Mouse (Mus musculus) midbrain, postnatal 0 days (tissue): ENCODE results near the gene Lrmda. TPM values are rescaled to one million over a fixed set of nuclear protein-coding genes. Genes with fewer than 3 reads are reported as not detected.

Experiments used
- ATAC-seq: fragments of 200-750 bp; cut with Nextera tagmentation; 2 replicates; pipeline ENCODE4 v1.8.0; 2017; ENCODE audit warnings: moderate number of reproducible peaks, mild to moderate bottlenecking, moderate TSS enrichment, moderate library complexity; ENCODE audit not compliant: low FRiP score
- DNase-seq: peaks from one replicate; pipeline ENCODE4 v3.0.0-alpha.2; 2015; ENCODE audit warnings: low spot score
- H3K27ac ChIP-seq: fragments of 300-500 bp; sonication (generic); 2 replicates; pipeline ENCODE4 v1.5.1; 2014; ENCODE audit warnings: low read depth, mild to moderate bottlenecking, low read length, mixed read lengths
- H3K27me3 ChIP-seq: fragments of 300-500 bp; sonication (generic); 2 replicates; pipeline ENCODE4 v1.6.1; 2014; ENCODE audit warnings: low read length, control low read depth, mixed read lengths; ENCODE audit not compliant: insufficient read depth
- H3K36me3 ChIP-seq: fragments of 300-500 bp; sonication (generic); 2 replicates; pipeline ENCODE4 v1.6.1; 2014; ENCODE audit warnings: low read length, control low read depth, mixed read lengths; ENCODE audit not compliant: insufficient read depth
- H3K4me1 ChIP-seq: fragments of 300-500 bp; sonication (generic); 2 replicates; pipeline ENCODE4 v1.6.1; 2014; ENCODE audit warnings: mild to moderate bottlenecking, control low read depth, antibody characterized with exemption, low read length, mixed read lengths; ENCODE audit not compliant: insufficient read depth
- H3K4me2 ChIP-seq: fragments of 300-500 bp; sonication (generic); 2 replicates; pipeline ENCODE4 v1.6.1; 2014; ENCODE audit warnings: low read depth, mild to moderate bottlenecking, low read length, mixed read lengths; ENCODE audit not compliant: poor library complexity, severe bottlenecking
- H3K4me3 ChIP-seq: fragments of 300-500 bp; sonication (generic); 2 replicates; pipeline ENCODE4 v1.5.1; 2014; ENCODE audit warnings: low read depth, mild to moderate bottlenecking, low read length, moderate library complexity
- H3K9ac ChIP-seq: fragments of 300-500 bp; sonication (generic); replicated peaks from 2 replicates; pipeline ENCODE4 v1.6.1; 2014; ENCODE audit warnings: mild to moderate bottlenecking, low read length, moderate library complexity, mixed read lengths; ENCODE audit not compliant: poor library complexity, severe bottlenecking
- H3K9me3 ChIP-seq: fragments of 300-500 bp; sonication (generic); 2 replicates; pipeline ENCODE4 v1.6.1; 2016; ENCODE audit warnings: low read length, control low read depth
- CTCF ChIP-seq: IDR thresholded peaks from 2 replicates; pipeline ENCODE4 v1.5.1; 2016; ENCODE audit warnings: antibody characterized with exemption, mild to moderate bottlenecking
- WGBS: fragments of 180-500 bp; shearing (Covaris S2); extraction: QIAGEN DNeasy Blood & Tissue Kit; methylation state at CpG from one replicate; pipeline ENCODE4 v1.1.7; 2014; 5-methylcytosine and 5-hydroxymethylcytosine counted together
- polyA plus RNA-seq: library from polyadenylated mRNA; unstranded; fragments of >200 nt; fragmentation: Nextera tagmentation; extraction: Ambion mirVana; gene quantifications from 2 replicates; pipeline ENCODE4 v1.2.1, GENCODE M21; 2015
- total RNA-seq: library from RNA; depleted of rRNA; stranded (reverse); fragments of >200 nt; gene quantifications from 2 replicates; pipeline ENCODE4 v1.2.3, GENCODE M21; 2014

The Lrmda gene
- total and polyA plus RNA-seq, 2 experiments from 2014 or later: 0.35 TPM; not detected in 1

GRCm38 (mm10) chr14:21983950-21984730 is 35.4 kb upstream of the Lrmda start:
- peak overlapping the region; percentile 91 for H3K4me2 ChIP-seq
- no peak for TF ChIP-seq CTCF
- H3K4me1 ChIP-seq: 0 out of 2 replicates have a peak, but pooled peaks cover 4% of the 10 kb centered on the region
- H3K36me3 ChIP-seq: no peaks in the 10 kb centered on the region
- DNase-seq (no peak), ATAC-seq (no peak)
- 18% methylated on average over 18 of the region's 18 CpGs for WGBS
- H3K27ac ChIP-seq: no peak overlapping the region
- peak overlapping the region; percentile 74; the same call in 1 of the 2 replicates for H3K9ac ChIP-seq
- H3K4me3 ChIP-seq: peak overlapping the region; percentile 78
- no peaks in the 10 kb centered on the region for H3K9me3 ChIP-seq
- H3K27me3 ChIP-seq: peaks cover 17% of the 10 kb centered on the region

- Histone ChIP-seq H3K4me2 (peak overlapping the region; percentile 91), H3K27ac (no peak overlapping the region; the same call in 1 of the 2 replicates), H3K36me3 (no peaks in the 10 kb centered on the region), H3K4me1 (peaks cover 7% of the 10 kb centered on the region; the same call in 1 of the 2 replicates), H3K9me3 (no peaks in the 10 kb centered on the region), H3K27me3 (peaks cover 24% of the 10 kb centered on the region), H3K9ac (peak overlapping the region; percentile 74), H3K4me3 (peak overlapping the region; percentile 78)
- ATAC-seq (no peak), DNase-seq (no peak)
- no peak for TF ChIP-seq CTCF
- WGBS: 10% methylated on average over 49 of the region's 49 CpGs
Observed at GRCm38 (mm10) chr14:21984757-21985425, 34.6 kb upstream of the Lrmda start.

GRCm38 (mm10) chr14:21985426-21985931 is 34.0 kb upstream of the Lrmda start:
- ATAC-seq (no peak), DNase-seq (no peak)
- 8% methylated on average over 34 of the region's 37 CpGs for WGBS
- Histone ChIP-seq H3K9ac (peak overlapping the region; percentile 74), H3K4me3 (peak overlapping the region; percentile 78), H3K4me2 (peak overlapping the region; percentile 91), H3K36me3 (no peaks in the 10 kb centered on the region), H3K4me1 (peaks cover 8% of the 10 kb centered on the region; the same call in 1 of the 2 replicates), H3K9me3 (no peaks in the 10 kb centered on the region), H3K27me3 (peaks cover 27% of the 10 kb centered on the region), H3K27ac (peak overlapping the region; percentile 34)
- TF ChIP-seq CTCF: no peak

GRCm38 (mm10) chr14:21985981-21986732 is 33.4 kb upstream of the Lrmda start:
- peak overlapping the region; percentile 75 for H3K27ac ChIP-seq
- peaks cover 11% of the 10 kb centered on the region; the same call in 1 of the 2 replicates for H3K4me1 ChIP-seq
- no peaks in the 10 kb centered on the region for H3K36me3 ChIP-seq
- under 1% methylated on average over 56 of the region's 62 CpGs for WGBS
- H3K4me3 ChIP-seq: peak overlapping the region; percentile 78
- peak overlapping the region; percentile 91 for H3K4me2 ChIP-seq
- peak overlapping the region; percentile 74 for H3K9ac ChIP-seq
- DNase-seq: peak; percentile 87
- H3K9me3 ChIP-seq: no peaks in the 10 kb centered on the region
- peak; percentile 71 for TF ChIP-seq CTCF
- peaks cover 32% of the 10 kb centered on the region for H3K27me3 ChIP-seq
- ATAC-seq: no peak

- peak overlapping the region; percentile 75 for H3K27ac ChIP-seq
- H3K9ac ChIP-seq: peak overlapping the region; percentile 74
- 0% methylated on average over 29 of the region's 61 CpGs for WGBS
- H3K27me3 ChIP-seq: peaks cover 35% of the 10 kb centered on the region
- H3K9me3 ChIP-seq: no peaks in the 10 kb centered on the region
- ATAC-seq: peak; percentile 47
- H3K4me2 ChIP-seq: peak overlapping the region; percentile 91
- H3K4me3 ChIP-seq: peak overlapping the region; percentile 78
- peaks cover 11% of the 10 kb centered on the region; the same call in 1 of the 2 replicates for H3K4me1 ChIP-seq
- DNase-seq: no peak
- no peaks in the 10 kb centered on the region for H3K36me3 ChIP-seq
- no peak for TF ChIP-seq CTCF
Observed at GRCm38 (mm10) chr14:21986733-21987659, 32.5 kb upstream of the Lrmda start.
